Mouse (Mus musculus): Measurements from ENCODE around the gene Glis1.

Gene Glis1

GRCm38 (mm10) chr4:107621366-107621765 is 187.0 kb downstream of the Glis1 start:
- DNase-seq (ENCODE audit: extremely low read depth, low read depth, low spot score) = no peak

- no peak for DNase-seq (ENCODE audit: extremely low read depth, low read depth, low spot score)
Measured at GRCm38 (mm10) chr4:107622296-107622695, 187.9 kb downstream of the Glis1 start.

- no peak for DNase-seq (ENCODE audit: extremely low read depth, low read depth, low spot score)
Measured at GRCm38 (mm10) chr4:107623916-107624315, 189.5 kb downstream of the Glis1 start.

GRCm38 (mm10) chr4:107624951-107625350 is 190.6 kb downstream of the Glis1 start:
- DNase-seq (ENCODE audit: extremely low read depth, low read depth, low spot score) = no peak

GRCm38 (mm10) chr4:107628226-107628625 is 193.8 kb downstream of the Glis1 start:
- DNase-seq (ENCODE audit: extremely low read depth, low read depth, low spot score) = no peak

- DNase-seq (ENCODE audit: extremely low read depth, low read depth, low spot score) = no peak
Measured at GRCm38 (mm10) chr4:107628921-107629411, 194.6 kb downstream of the Glis1 start.

- DNase-seq (ENCODE audit: extremely low read depth, low read depth, low spot score) = no peak
Measured at GRCm38 (mm10) chr4:107634631-107635030, 200.2 kb downstream of the Glis1 start.

GRCm38 (mm10) chr4:107636099-107636498 is 201.7 kb downstream of the Glis1 start:
- DNase-seq (ENCODE audit: extremely low read depth, low read depth, low spot score) = no peak

- DNase-seq (ENCODE audit: extremely low read depth, low read depth, low spot score) = no peak
Measured at GRCm38 (mm10) chr4:107637670-107638069, 203.3 kb downstream of the Glis1 start.

- DNase-seq (ENCODE audit: extremely low read depth, low read depth, low spot score) = no peak
Measured at GRCm38 (mm10) chr4:107638303-107638702, 203.9 kb downstream of the Glis1 start.

- DNase-seq (ENCODE audit: extremely low read depth, low read depth, low spot score) = no peak
Measured at GRCm38 (mm10) chr4:107641624-107642023, 207.2 kb downstream of the Glis1 start.

GRCm38 (mm10) chr4:107648959-107649485 is 214.6 kb downstream of the Glis1 start:
- no peak for DNase-seq (ENCODE audit: extremely low read depth, low read depth, low spot score)

- no peak for DNase-seq (ENCODE audit: extremely low read depth, low read depth, low spot score)
Measured at GRCm38 (mm10) chr4:107651021-107651496, 216.7 kb downstream of the Glis1 start.

GRCm38 (mm10) chr4:107652598-107653279 is 218.3 kb downstream of the Glis1 start:
- DNase-seq (ENCODE audit: extremely low read depth, low read depth, low spot score) = no peak

GRCm38 (mm10) chr4:107653280-107653643 is 218.9 kb downstream of the Glis1 start:
- no peak for DNase-seq (ENCODE audit: extremely low read depth, low read depth, low spot score)

- DNase-seq (ENCODE audit: extremely low read depth, low read depth, low spot score) = no peak
Measured at GRCm38 (mm10) chr4:107660649-107661048, 226.3 kb downstream of the Glis1 start.

- no peak for DNase-seq (ENCODE audit: extremely low read depth, low read depth, low spot score)
Measured at GRCm38 (mm10) chr4:107668514-107668913, 234.1 kb downstream of the Glis1 start.

GRCm38 (mm10) chr4:107670731-107671130 is 236.3 kb downstream of the Glis1 start:
- DNase-seq (ENCODE audit: extremely low read depth, low read depth, low spot score) = no peak

- DNase-seq (ENCODE audit: extremely low read depth, low read depth, low spot score) = no peak
Measured at GRCm38 (mm10) chr4:107673638-107674321, 239.4 kb downstream of the Glis1 start.

- DNase-seq (ENCODE audit: extremely low read depth, low read depth, low spot score) = no peak
Measured at GRCm38 (mm10) chr4:107674322-107674644, 239.9 kb downstream of the Glis1 start.

GRCm38 (mm10) chr4:107675645-107676044 is 241.3 kb downstream of the Glis1 start:
- DNase-seq (ENCODE audit: extremely low read depth, low read depth, low spot score) = no peak
